Mouse (Mus musculus) large intestine, adult 2 months (tissue): ENCODE data around the gene Zbtb34. TPM values are rescaled to one million over a fixed set of nuclear protein-coding genes. Genes with fewer than 3 reads are reported as not detected.

Experiments
- DNase-seq: peaks from one replicate; pipeline ENCODE4 v3.0.0-alpha.2; 2012; ENCODE audit warnings: low read depth, low spot score
- WGBS: fragments of 180-500 bp; shearing (Covaris S2); methylation state at CpG from one replicate; pipeline ENCODE4 v1.1.7; 2018; 5-methylcytosine and 5-hydroxymethylcytosine counted together
- polyA plus RNA-seq: library from polyadenylated mRNA; depleted of rRNA; stranded (reverse); fragments of >200 nt; gene quantifications from 2 replicates; pipeline ENCODE4 v1.2.3, GENCODE M21; 2012

Gene Zbtb34
- polyA plus RNA-seq, 1 experiment, result 2.9 TPM

- 90% methylated on average over 22 of the region's 22 CpGs for WGBS
- no peak for DNase-seq
Observed at GRCm38 (mm10) chr2:33449119-33449873, 18.2 kb upstream of the Zbtb34 start.

GRCm38 (mm10) chr2:33446796-33447195, 15.7 kb upstream of the Zbtb34 start:
- WGBS, result 41% methylated on average over 1 of the region's 1 CpGs
- no peak for DNase-seq

- DNase-seq, result no peak
- 85% methylated on average over 5 of the region's 5 CpGs for WGBS
Observed at GRCm38 (mm10) chr2:33445741-33446140, 14.6 kb upstream of the Zbtb34 start.

GRCm38 (mm10) chr2:33444862-33445261, 13.7 kb upstream of the Zbtb34 start:
- no peak for DNase-seq

- DNase-seq, result no peak
- 22% methylated on average over 5 of the region's 5 CpGs for WGBS
Observed at GRCm38 (mm10) chr2:33444358-33444757, 13.2 kb upstream of the Zbtb34 start.

- 27% methylated on average over 4 of the region's 4 CpGs for WGBS
- DNase-seq, result no peak
Observed at GRCm38 (mm10) chr2:33442701-33443100, 11.6 kb upstream of the Zbtb34 start.

GRCm38 (mm10) chr2:33440893-33441292, 9.8 kb upstream of the Zbtb34 start:
- DNase-seq, result no peak
- WGBS, result 63% methylated on average over 4 of the region's 4 CpGs

GRCm38 (mm10) chr2:33439980-33440670, 9.0 kb upstream of the Zbtb34 start:
- no peak for DNase-seq
- 40% methylated on average over 9 of the region's 9 CpGs for WGBS

GRCm38 (mm10) chr2:33439471-33439881, 8.4 kb upstream of the Zbtb34 start:
- WGBS, result 55% methylated on average over 8 of the region's 8 CpGs
- DNase-seq, result no peak

GRCm38 (mm10) chr2:33438377-33438776, 7.3 kb upstream of the Zbtb34 start:
- no peak for DNase-seq
- 83% methylated on average over 2 of the region's 2 CpGs for WGBS

- DNase-seq, result no peak
- 82% methylated on average over 11 of the region's 11 CpGs for WGBS
Observed at GRCm38 (mm10) chr2:33437184-33437583, 6.1 kb upstream of the Zbtb34 start.

GRCm38 (mm10) chr2:33436035-33436580, 5.0 kb upstream of the Zbtb34 start:
- DNase-seq, result no peak
- 7% methylated on average over 16 of the region's 16 CpGs for WGBS

- WGBS, result 46% methylated on average over 8 of the region's 8 CpGs
- DNase-seq, result no peak
Observed at GRCm38 (mm10) chr2:33435036-33435650, 4.0 kb upstream of the Zbtb34 start.

GRCm38 (mm10) chr2:33432877-33433276, 1.8 kb upstream of the Zbtb34 start:
- 49% methylated on average over 5 of the region's 5 CpGs for whole genome bisulfite sequencing
- peak; percentile 46 for DNase-seq

GRCm38 (mm10) chr2:33430081-33430770, 898 bp downstream of the Zbtb34 start:
- 2% methylated on average over 13 of the region's 13 CpGs for WGBS
- DNase-seq, result no peak

GRCm38 (mm10) chr2:33429339-33429738, 1.8 kb downstream of the Zbtb34 start:
- WGBS, result 31% methylated on average over 6 of the region's 6 CpGs

GRCm38 (mm10) chr2:33426640-33427398, 4.3 kb downstream of the Zbtb34 start:
- WGBS, result 89% methylated on average over 10 of the region's 10 CpGs
- DNase-seq, result no peak

More at GRCm38 (mm10) chr2:33429339-33429738, 1.8 kb downstream of the Zbtb34 start:
- no peak for DNase-seq

GRCm38 (mm10) chr2:33417454-33417853, 13.7 kb downstream of the Zbtb34 start:
- no peak for DNase-seq
- 56% methylated on average over 4 of the region's 4 CpGs for WGBS

GRCm38 (mm10) chr2:33414019-33414418, 17.1 kb downstream of the Zbtb34 start:
- 71% methylated on average over 13 of the region's 13 CpGs for WGBS

More at GRCm38 (mm10) chr2:33414019-33414418, 17.1 kb downstream of the Zbtb34 start:
- DNase-seq, result no peak
